Comparison of ENCODE assay signal across 8 mouse cellular contexts in the genomic region with DNA sequence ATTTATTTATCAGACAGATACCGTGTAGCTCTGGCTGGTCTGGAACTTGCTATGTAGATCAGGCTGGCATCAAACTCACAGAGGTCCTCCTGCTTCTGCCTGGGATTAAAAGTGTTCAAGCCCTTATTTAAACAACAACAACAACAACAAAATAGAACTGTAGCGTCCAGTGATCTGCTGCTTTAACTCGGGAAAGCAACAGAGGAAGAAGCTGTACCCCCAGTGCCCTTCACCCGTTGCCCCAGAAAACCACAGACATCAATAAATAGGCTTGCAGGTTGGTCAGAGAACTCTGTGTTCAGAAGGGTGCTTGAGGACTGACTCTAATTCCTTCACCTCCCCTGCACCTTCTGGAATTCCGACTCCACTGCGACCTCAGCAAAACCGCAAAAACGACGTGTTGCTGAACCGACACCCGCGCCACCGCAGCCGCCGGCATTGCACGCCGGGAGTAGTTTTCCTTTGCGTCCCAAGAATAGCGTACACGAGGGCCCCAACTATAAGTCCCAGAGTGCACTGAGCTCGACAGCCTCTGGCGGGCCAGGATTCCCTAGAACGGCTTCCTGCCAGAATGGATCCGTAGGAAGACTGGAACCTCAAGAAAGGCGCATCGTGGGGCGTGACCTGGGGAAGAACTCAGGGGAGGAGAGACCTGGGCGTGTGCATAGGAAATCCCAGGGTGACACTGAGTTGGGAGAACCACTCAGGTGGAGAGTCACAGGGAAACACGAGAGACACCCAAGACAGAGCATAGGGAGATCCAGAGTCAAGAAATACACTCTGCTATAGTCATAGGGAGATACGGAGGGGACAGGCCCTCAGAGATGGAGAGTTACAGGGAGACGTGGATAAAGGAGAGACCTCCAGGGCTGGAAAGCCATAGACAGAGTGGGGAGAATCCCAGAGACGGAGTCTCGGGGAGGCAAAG. TPM values are rescaled to one million over a fixed set of nuclear protein-coding genes. Genes with fewer than 3 reads are reported as not detected.
DNase-seq lines count a peak whose midpoint lies in the region; ATAC-seq and TF ChIP-seq lines count a peak whose summit lies in the region.

No protein-coding gene starts in this region.

- H3K4me1 ChIP-seq in ES-E14 (ENCODE audit: control insufficient read depth in 2 of 2, insufficient read depth in 2 of 2, low read length in 2 of 2, poor library complexity in 1 of 2) = peaks cover 11 to 36% of the 10 kb centered on the region in 2 experiments
- 0 out of 2 replicates have a peak, but pooled peaks cover 4% of the 10 kb centered on the region for H3K4me1 ChIP-seq in embryonic facial prominence, embryonic 14.5 days (ENCODE audit: control insufficient read depth, insufficient read depth, low read length)
- peaks cover 15% of the 10 kb centered on the region for H3K4me1 ChIP-seq in liver, embryonic 12.5 days
- peaks cover 46% of the 10 kb centered on the region for H3K4me1 ChIP-seq in neural tube, embryonic 15.5 days

- H3K4me2 ChIP-seq in embryonic facial prominence, embryonic 14.5 days (ENCODE audit: low read depth, low read length) = peak overlapping the region; percentile 67
- H3K4me2 ChIP-seq in liver, embryonic 12.5 days = peak overlapping the region; percentile 54
- H3K4me2 ChIP-seq in neural tube, embryonic 15.5 days = peak overlapping the region; percentile 95

- H3K9ac ChIP-seq in ES-E14 (ENCODE audit: insufficient read depth, low read depth, low read length, poor library complexity, severe bottlenecking) = peak overlapping the region; percentile 57
- peak overlapping the region; percentile 39 for H3K9ac ChIP-seq in embryonic facial prominence, embryonic 14.5 days (ENCODE audit: low read depth, low read length)
- H3K9ac ChIP-seq in liver, embryonic 12.5 days = no peak overlapping the region
- peak overlapping the region; percentile 43; the same call in 1 of the 2 replicates for H3K9ac ChIP-seq in neural tube, embryonic 15.5 days (replicated peaks)

- no peak overlapping the region; the same call in 1 of the 2 replicates for H3K27ac ChIP-seq in ES-E14 (ENCODE audit: insufficient read depth, low read depth, low read length, poor library complexity, severe bottlenecking)
- no peak overlapping the region for H3K27ac ChIP-seq in embryonic facial prominence, embryonic 14.5 days (replicated peaks; ENCODE audit: low read depth, low read length)
- H3K27ac ChIP-seq in liver, embryonic 12.5 days = no peak overlapping the region
- H3K27ac ChIP-seq in neural tube, embryonic 15.5 days (replicated peaks) = no peak overlapping the region; the same call in 1 of the 2 replicates

- peak overlapping the region; percentile 40 to 77; a peak in 3 of 4 replicates for H3K4me3 ChIP-seq in ES-E14 (ENCODE audit: insufficient read depth in 1 of 2, low read depth in 1 of 2, low read length in 2 of 2, poor library complexity in 1 of 2, severe bottlenecking in 1 of 2)
- peak overlapping the region; percentile 31 for H3K4me3 ChIP-seq in embryonic facial prominence, embryonic 14.5 days (ENCODE audit: low read depth, low read length)
- H3K4me3 ChIP-seq in liver, embryonic 12.5 days = peak overlapping the region; percentile 23
- peak overlapping the region; percentile 45 for H3K4me3 ChIP-seq in neural tube, embryonic 15.5 days (replicated peaks)

- 5% methylated on average over 33 of the region's 33 CpGs for WGBS in embryonic facial prominence, embryonic 14.5 days
- 3% methylated on average over 33 of the region's 33 CpGs for WGBS in liver, embryonic 12.5 days (ENCODE audit: insufficient replicate concordance)
- WGBS in neural tube, embryonic 15.5 days = 8% methylated on average over 33 of the region's 33 CpGs

- in situ Hi-C loops in ES-E14 (cut with MboI; ENCODE audit: low sequenced_read_pairs in 2 of 2, unreplicated experiment in 2 of 2) = loop anchor here in 1 of 2 experiments (10.0 kb wide), 1 partner anchor 57 kb away; a partner anchor contains a TSS

- H3K27me3 ChIP-seq in embryonic facial prominence, embryonic 14.5 days (replicated peaks; ENCODE audit: control insufficient read depth, insufficient read depth, low read length) = peaks cover 42% of the 10 kb centered on the region
- peaks cover 72% of the 10 kb centered on the region for H3K27me3 ChIP-seq in liver, embryonic 12.5 days (replicated peaks)
- H3K27me3 ChIP-seq in neural tube, embryonic 15.5 days (replicated peaks) = peaks cover 30% of the 10 kb centered on the region

- peak; percentile 58 for ATAC-seq in embryonic facial prominence, embryonic 14.5 days (ENCODE audit: low read depth)
- ATAC-seq in liver, embryonic 12.5 days = no peak
- peak; percentile 23; the same call in 1 of the 2 replicates for ATAC-seq in neural tube, embryonic 15.5 days (ENCODE audit: low FRiP score)
- ATAC-seq in granulocyte monocyte progenitor cell, adult 5-6 weeks (replicated peaks; ENCODE audit: poor library complexity, severe bottlenecking) = no peak

- no peaks in the 10 kb centered on the region for H3K9me3 ChIP-seq in ES-E14 (ENCODE audit: control insufficient read depth, insufficient read depth, low read depth, low read length)
- H3K9me3 ChIP-seq in embryonic facial prominence, embryonic 14.5 days (ENCODE audit: control insufficient read depth, low read length) = no peaks in the 10 kb centered on the region
- H3K9me3 ChIP-seq in liver, embryonic 12.5 days (replicated peaks) = no peaks in the 10 kb centered on the region
- H3K9me3 ChIP-seq in neural tube, embryonic 15.5 days (replicated peaks) = no peaks in the 10 kb centered on the region

- DNase-seq in cerebellum, adult 11-12 months = peak; percentile 50
- DNase-seq in cerebellum, adult 11 months = no peak
- DNase-seq in ES-E14 (ENCODE audit: low read depth, low spot score) = no peak
- DNase-seq in embryonic facial prominence, embryonic 14.5 days (ENCODE audit: low spot score) = peak; percentile 67
- peak; percentile 77 for DNase-seq in heart, postnatal 4 days

- H3K36me3 ChIP-seq in ES-E14 (ENCODE audit: control insufficient read depth, insufficient read depth, low read length, poor library complexity, severe bottlenecking) = peaks cover 11% of the 10 kb centered on the region
- H3K36me3 ChIP-seq in embryonic facial prominence, embryonic 14.5 days (ENCODE audit: control insufficient read depth, insufficient read depth, low read length) = peaks cover 27% of the 10 kb centered on the region
- peaks cover 19% of the 10 kb centered on the region for H3K36me3 ChIP-seq in liver, embryonic 12.5 days
- peaks cover 23% of the 10 kb centered on the region for H3K36me3 ChIP-seq in neural tube, embryonic 15.5 days

TF ChIP-seq in ES-E14, 5 proteins besides CTCF, POLR2A, EP300 and RAD21:
- TF ChIP-seq HCFC1 (IDR thresholded peaks at IDR 0.05; ENCODE audit: borderline replicate concordance, insufficient read depth, low read length) (no peak), CHD2 (IDR thresholded peaks at IDR 0.05; ENCODE audit: low read depth, low read length) (no peak), ZNF384 (IDR thresholded peaks at IDR 0.05; ENCODE audit: low read depth, low read length) (no peak), ZC3H11A (IDR thresholded peaks at IDR 0.05; ENCODE audit: borderline replicate concordance, low read depth, low read length) (no peak), MAFK (IDR thresholded peaks at IDR 0.05; ENCODE audit: insufficient read depth, low read depth, low read length) (no peak)

RNA-seq across cellular contexts. Expression of a gene that starts 12.9 kb away (rescaled TPM):
- 6.6 and 7.3 TPM in 2 replicates for total RNA-seq in ES-E14 (2012; rRNA removed)
- 0.10 and 0.15 TPM in 2 replicates for polyA plus RNA-seq in embryonic facial prominence, embryonic 14.5 days (2014; fragmentation: Nextera tagmentation; extraction: Ambion mirVana)
- total RNA-seq in heart, postnatal 4 days (2021) = 1 to 10 TPM; 5.7 to 8.5 TPM
- polyA plus RNA-seq in liver, embryonic 12.5 days (2016; fragmentation: Nextera tagmentation; extraction: Ambion mirVana) = 0.04 TPM in 2 replicates
- 1.3 and 1.4 TPM in 2 replicates for polyA plus RNA-seq in neural tube, embryonic 15.5 days (2015; fragmentation: Nextera tagmentation; extraction: Ambion mirVana)
- not detected in 2 replicates for total RNA-seq in granulocyte monocyte progenitor cell, adult 5-6 weeks (2014; fragmentation: Nextera tagmentation)
- not detected in 2 replicates for total RNA-seq in granulocyte monocyte progenitor cell, adult 5-6 weeks (2017)

RNA-seq across cellular contexts. Expression of a gene that starts 13.0 kb away (rescaled TPM):
- total RNA-seq in ES-E14 (2012; rRNA removed) = 80.8 and 84.1 TPM in 2 replicates
- polyA plus RNA-seq in embryonic facial prominence, embryonic 14.5 days (2014; fragmentation: Nextera tagmentation; extraction: Ambion mirVana) = 149 and 178 TPM in 2 replicates
- 100 to 1,000 TPM; 299 to 315 TPM for total RNA-seq in heart, postnatal 4 days (2021)
- polyA plus RNA-seq in liver, embryonic 12.5 days (2016; fragmentation: Nextera tagmentation; extraction: Ambion mirVana) = 16.6 and 17.5 TPM in 2 replicates
- polyA plus RNA-seq in neural tube, embryonic 15.5 days (2015; fragmentation: Nextera tagmentation; extraction: Ambion mirVana) = 43.9 and 58.7 TPM in 2 replicates
- 14.0 TPM in 2 replicates for total RNA-seq in granulocyte monocyte progenitor cell, adult 5-6 weeks (2014; fragmentation: Nextera tagmentation)
- total RNA-seq in granulocyte monocyte progenitor cell, adult 5-6 weeks (2017) = 3.2 and 3.7 TPM in 2 replicates

RNA-seq across cellular contexts. Expression of a gene that starts 30.9 kb away (rescaled TPM):
- total RNA-seq in ES-E14 (2012; rRNA removed) = 14.4 and 16.0 TPM in 2 replicates
- 1.7 and 3.1 TPM in 2 replicates for polyA plus RNA-seq in embryonic facial prominence, embryonic 14.5 days (2014; fragmentation: Nextera tagmentation; extraction: Ambion mirVana)
- total RNA-seq in heart, postnatal 4 days (2021) = 1 to 10 TPM; 6.9 to 7.4 TPM
- 0.07 TPM in 1 of 2 replicates, not detected in the other for polyA plus RNA-seq in liver, embryonic 12.5 days (2016; fragmentation: Nextera tagmentation; extraction: Ambion mirVana)
- polyA plus RNA-seq in neural tube, embryonic 15.5 days (2015; fragmentation: Nextera tagmentation; extraction: Ambion mirVana) = 3.4 and 4.1 TPM in 2 replicates
- not detected in 2 replicates for total RNA-seq in granulocyte monocyte progenitor cell, adult 5-6 weeks (2014; fragmentation: Nextera tagmentation)
- total RNA-seq in granulocyte monocyte progenitor cell, adult 5-6 weeks (2017) = not detected in 2 replicates

RNA-seq across cellular contexts. Expression of a gene that starts 52.4 kb away (rescaled TPM):
- 3.7 and 8.0 TPM in 2 replicates for total RNA-seq in ES-E14 (2012; rRNA removed)
- polyA plus RNA-seq in embryonic facial prominence, embryonic 14.5 days (2014; fragmentation: Nextera tagmentation; extraction: Ambion mirVana) = 0.03 TPM in 1 of 2 replicates, not detected in the other
- total RNA-seq in heart, postnatal 4 days (2021) = under 1 TPM; 0.07 TPM
- polyA plus RNA-seq in liver, embryonic 12.5 days (2016; fragmentation: Nextera tagmentation; extraction: Ambion mirVana) = 0.07 TPM in 1 of 2 replicates, not detected in the other
- polyA plus RNA-seq in neural tube, embryonic 15.5 days (2015; fragmentation: Nextera tagmentation; extraction: Ambion mirVana) = not detected in 2 replicates
- total RNA-seq in granulocyte monocyte progenitor cell, adult 5-6 weeks (2014; fragmentation: Nextera tagmentation) = 3.4 TPM in 1 of 2 replicates, not detected in the other
- 2.1 and 3.2 TPM in 2 replicates for total RNA-seq in granulocyte monocyte progenitor cell, adult 5-6 weeks (2017)

Comparison
In these comparisons a context has a peak if more than half of its experiments do, and no peak if none do; other contexts are left out.
1. DNase-seq: peak in cerebellum, adult 11-12 months (single experiment), embryonic facial prominence, embryonic 14.5 days (single experiment) and heart, postnatal 4 days (single experiment); none in cerebellum, adult 11 months (single experiment) and ES-E14 (single experiment).
2. ATAC-seq: peak in embryonic facial prominence, embryonic 14.5 days (single experiment) and neural tube, embryonic 15.5 days (single experiment); none in liver, embryonic 12.5 days (single experiment) and granulocyte monocyte progenitor cell, adult 5-6 weeks (single experiment).
3. RNA of a gene that starts 30.9 kb away (total RNA-seq): 14.4 to 16.0 TPM in ES-E14 and 6.9 to 7.4 TPM in heart, postnatal 4 days; not detected in granulocyte monocyte progenitor cell, adult 5-6 weeks; every median in the first group is over 4 times any median in the second.
4. Peak in every context shown above with its lines, with median percentiles within 50 percentile points of each other: H3K4me3 ChIP-seq and H3K4me2 ChIP-seq.